Mouse (Mus musculus) kidney, adult 2 months (tissue): Measurements from ENCODE around the gene Mepe. TPM values are rescaled to one million over a fixed set of nuclear protein-coding genes. Genes with fewer than 3 reads are reported as not detected.

Experiments
- DNase-seq: peaks from one replicate; pipeline ENCODE4 v3.0.0; 2021
- H3K27ac ChIP-seq: fragments of 200-500 bp; 2 replicates; pipeline ENCODE4 v1.5.1; 2012; ENCODE audit warnings: low read depth, low read length, control low read depth, inconsistent platforms; ENCODE audit not compliant: insufficient read depth
- H3K27me3 ChIP-seq: fragments of 200-500 bp; replicated peaks from 2 replicates; pipeline ENCODE4 v1.6.1; 2012; ENCODE audit warnings: mild to moderate bottlenecking, moderate library complexity, low read length, inconsistent platforms; ENCODE audit not compliant: control insufficient read depth, insufficient read depth
- H3K36me3 ChIP-seq: fragments of 200-500 bp; 2 replicates; pipeline ENCODE4 v1.6.1; 2012; ENCODE audit warnings: mild to moderate bottlenecking, moderate library complexity, low read length, inconsistent platforms; ENCODE audit not compliant: control insufficient read depth, insufficient read depth
- H3K4me1 ChIP-seq: fragments of 200-500 bp; 2 replicates; pipeline ENCODE4 v1.6.1; 2011; ENCODE audit warnings: low read length; ENCODE audit not compliant: control insufficient read depth, insufficient read depth
- H3K4me3 ChIP-seq: fragments of 200-500 bp; 2 replicates; pipeline ENCODE4 v1.5.1; 2011; ENCODE audit warnings: mild to moderate bottlenecking, low read depth, low read length, control low read depth; ENCODE audit not compliant: insufficient read depth
- CTCF ChIP-seq: fragments of 200-500 bp; conservative IDR thresholded peaks from 2 replicates; pipeline ENCODE4 v1.5.1; 2011; ENCODE audit warnings: low read depth, mild to moderate bottlenecking, control low read depth, low read length, moderate library complexity, mixed read lengths; ENCODE audit not compliant: insufficient read depth, insufficient read length
- POLR2A ChIP-seq: fragments of 200-500 bp; IDR thresholded peaks from one replicate; pipeline ENCODE4 v1.6.1; 2011; ENCODE audit warnings: low read depth, low read length, control low read depth
- WGBS: fragments of 180-500 bp; shearing (Covaris S2); methylation state at CpG from one replicate; pipeline ENCODE4 v1.1.7; 2018; 5-methylcytosine and 5-hydroxymethylcytosine counted together
- polyA plus RNA-seq: library from polyadenylated mRNA; depleted of rRNA; stranded (reverse); fragments of >200 nt; gene quantifications from 2 replicates; pipeline ENCODE4 v1.2.3, GENCODE M21; 2012

The Mepe gene
- polyA plus RNA-seq, 1 experiment: not detected

- no peak for DNase-seq
- no peaks in the 10 kb centered on the region for H3K27me3 ChIP-seq
- TF ChIP-seq POLR2A (no peak), CTCF (no peak)
- no peak overlapping the region for H3K27ac ChIP-seq
- no peaks in the 10 kb centered on the region for H3K36me3 ChIP-seq
- no peaks in the 10 kb centered on the region; the same call in 1 of the 2 replicates for H3K4me1 ChIP-seq
- 79% methylated on average over 5 of the region's 5 CpGs for WGBS
- H3K4me3 ChIP-seq: no peak overlapping the region
Measured at GRCm38 (mm10) chr5:104329381-104329780, 4.3 kb downstream of the Mepe start.

- no peak for TF ChIP-seq POLR2A
- no peak for TF ChIP-seq CTCF
- H3K4me1 ChIP-seq: no peaks in the 10 kb centered on the region; the same call in 1 of the 2 replicates
- no peaks in the 10 kb centered on the region for H3K36me3 ChIP-seq
- DNase-seq: no peak
- 89% methylated on average over 5 of the region's 5 CpGs for WGBS
- H3K27me3 ChIP-seq: no peaks in the 10 kb centered on the region
- H3K4me3 ChIP-seq: no peak overlapping the region
- no peak overlapping the region for H3K27ac ChIP-seq
Measured at GRCm38 (mm10) chr5:104330088-104330487, 5.0 kb downstream of the Mepe start.

GRCm38 (mm10) chr5:104332296-104332695 lies 7.2 kb downstream of the Mepe start:
- DNase-seq: no peak
- Histone ChIP-seq H3K27ac (no peak overlapping the region), H3K27me3 (no peaks in the 10 kb centered on the region), H3K4me1 (no peaks in the 10 kb centered on the region; the same call in 1 of the 2 replicates), H3K36me3 (no peaks in the 10 kb centered on the region), H3K4me3 (no peak overlapping the region)
- WGBS: 63% methylated on average over 3 of the region's 3 CpGs
- TF ChIP-seq CTCF: no peak
- no peak for TF ChIP-seq POLR2A

GRCm38 (mm10) chr5:104333231-104333640 lies 8.1 kb downstream of the Mepe start:
- Histone ChIP-seq H3K4me3 (no peak overlapping the region), H3K27me3 (no peaks in the 10 kb centered on the region), H3K27ac (no peak overlapping the region), H3K4me1 (no peaks in the 10 kb centered on the region; the same call in 1 of the 2 replicates), H3K36me3 (no peaks in the 10 kb centered on the region)
- WGBS: 9% methylated on average over 7 of the region's 7 CpGs
- TF ChIP-seq CTCF (peak; percentile 73), POLR2A (no peak)
- DNase-seq: peak; percentile 75

- Histone ChIP-seq H3K27ac (no peak overlapping the region), H3K36me3 (no peaks in the 10 kb centered on the region), H3K4me3 (no peak overlapping the region), H3K4me1 (no peaks in the 10 kb centered on the region; the same call in 1 of the 2 replicates), H3K27me3 (no peaks in the 10 kb centered on the region)
- TF ChIP-seq CTCF (no peak), POLR2A (no peak)
- no peak for DNase-seq
- WGBS: 79% methylated on average over 6 of the region's 6 CpGs
Measured at GRCm38 (mm10) chr5:104333643-104334042, 8.5 kb downstream of the Mepe start.

GRCm38 (mm10) chr5:104334516-104334915 lies 9.4 kb downstream of the Mepe start:
- no peak overlapping the region for H3K27ac ChIP-seq
- H3K4me1 ChIP-seq: no peaks in the 10 kb centered on the region; the same call in 1 of the 2 replicates
- no peaks in the 10 kb centered on the region for H3K36me3 ChIP-seq
- no peak for TF ChIP-seq CTCF
- no peak for DNase-seq
- H3K27me3 ChIP-seq: no peaks in the 10 kb centered on the region
- WGBS: 78% methylated on average over 14 of the region's 14 CpGs
- H3K4me3 ChIP-seq: no peak overlapping the region

- 83% methylated on average over 5 of the region's 5 CpGs for WGBS
- Histone ChIP-seq H3K27me3 (no peaks in the 10 kb centered on the region), H3K36me3 (no peaks in the 10 kb centered on the region), H3K4me3 (no peak overlapping the region), H3K27ac (no peak overlapping the region), H3K4me1 (no peaks in the 10 kb centered on the region; the same call in 1 of the 2 replicates)
- no peak for TF ChIP-seq CTCF
- DNase-seq: no peak
Measured at GRCm38 (mm10) chr5:104335962-104336361, 10.8 kb downstream of the Mepe start.
